Mouse (Mus musculus): ENCODE data around the gene Adgra3. TPM values are rescaled to one million over a fixed set of nuclear protein-coding genes. Genes with fewer than 3 reads are reported as not detected.

Adgra3 gene
- total and polyA plus RNA-seq, 3 experiments: not detected

GRCm38 (mm10) chr5:49974211-49974610 lies 84.6 kb downstream of the Adgra3 start:
- Histone ChIP-seq H3K36me3 (ENCODE audit: control insufficient read depth in 1 of 2, insufficient read depth in 2 of 2, low read length in 2 of 2) (no peaks in the 10 kb centered on the region), H3K9me3 (replicated peaks; ENCODE audit: insufficient read depth, low read length) (no peaks in the 10 kb centered on the region), H3K4me1 (ENCODE audit: control insufficient read depth in 1 of 2, insufficient read depth in 2 of 2, low read length in 2 of 2) (no peaks in the 10 kb centered on the region), H3K9ac (ENCODE audit: control insufficient read depth, low read depth, low read length, poor library complexity, severe bottlenecking) (no peak overlapping the region), H3K27me3 (ENCODE audit: control insufficient read depth in 1 of 2, insufficient read depth in 2 of 2, low read length in 2 of 2) (no peaks in the 10 kb centered on the region), H3K79me2 (ENCODE audit: control insufficient read depth, insufficient read depth, low read length, poor library complexity) (no peaks in the 10 kb centered on the region), H3K27ac (ENCODE audit: control insufficient read depth, low read depth, low read length) (no peak overlapping the region), H3K4me3 (ENCODE audit: control insufficient read depth in 1 of 2, insufficient read depth in 1 of 2, low read depth in 2 of 2, low read length in 2 of 2) (no peak overlapping the region)
- TF ChIP-seq BHLHE40 (IDR thresholded peaks at IDR 0.05; ENCODE audit: borderline replicate concordance, low read depth, low read length) (no peak), NRF1 (IDR thresholded peaks at IDR 0.05; ENCODE audit: insufficient read depth, low read depth, low read length, poor library complexity, severe bottlenecking) (no peak), TAL1 (IDR thresholded peaks at IDR 0.05; ENCODE audit: low read length) (no peak), MEF2A (IDR thresholded peaks at IDR 0.05; ENCODE audit: extremely low read depth, insufficient replicate concordance, low read depth, low read length, poor library complexity, severe bottlenecking) (no peak), POLR2A (IDR thresholded peaks at IDR 0.05; ENCODE audit: control insufficient read depth in 1 of 2, insufficient read depth in 1 of 2, low read depth in 1 of 2, low read length in 2 of 2, poor library complexity in 1 of 2) (no peak), JUND (IDR thresholded peaks at IDR 0.05; ENCODE audit: low read depth, low read length) (no peak), GABPA (IDR thresholded peaks at IDR 0.05; ENCODE audit: low read depth, low read length) (no peak), ZNF384 (IDR thresholded peaks at IDR 0.05; ENCODE audit: low read depth, low read length) (no peak)
- DNase-seq (ENCODE audit: low read depth, low spot score): no peak

GRCm38 (mm10) chr5:49969660-49970059 lies 89.1 kb downstream of the Adgra3 start:
- Histone ChIP-seq H3K9ac (ENCODE audit: control insufficient read depth, low read depth, low read length, poor library complexity, severe bottlenecking) (no peak overlapping the region), H3K4me1 (ENCODE audit: control insufficient read depth in 1 of 2, insufficient read depth in 2 of 2, low read length in 2 of 2) (no peaks in the 10 kb centered on the region), H3K27ac (ENCODE audit: control insufficient read depth, low read depth, low read length) (no peak overlapping the region), H3K4me3 (ENCODE audit: control insufficient read depth in 1 of 2, insufficient read depth in 1 of 2, low read depth in 2 of 2, low read length in 2 of 2) (no peak overlapping the region), H3K36me3 (ENCODE audit: control insufficient read depth in 1 of 2, insufficient read depth in 2 of 2, low read length in 2 of 2) (no peaks in the 10 kb centered on the region), H3K79me2 (ENCODE audit: control insufficient read depth, insufficient read depth, low read length, poor library complexity) (no peaks in the 10 kb centered on the region), H3K27me3 (ENCODE audit: control insufficient read depth in 1 of 2, insufficient read depth in 2 of 2, low read length in 2 of 2) (no peaks in the 10 kb centered on the region), H3K9me3 (replicated peaks; ENCODE audit: insufficient read depth, low read length) (no peaks in the 10 kb centered on the region)
- TF ChIP-seq SMC3 (IDR thresholded peaks at IDR 0.05; ENCODE audit: low read depth, low read length) (no peak), POLR2AphosphoS5 (IDR thresholded peaks at IDR 0.05; ENCODE audit: borderline replicate concordance, low read depth, low read length) (no peak), MYB (IDR thresholded peaks at IDR 0.05; ENCODE audit: low read depth, low read length) (no peak), NELFE (IDR thresholded peaks at IDR 0.05; ENCODE audit: low read depth, low read length) (no peak), ETS1 (IDR thresholded peaks at IDR 0.05; ENCODE audit: low read depth, low read length) (no peak), MYC (IDR thresholded peaks at IDR 0.05; ENCODE audit: low read depth, low read length) (no peak), MAX (IDR thresholded peaks at IDR 0.05; ENCODE audit: low read length) (no peak), CHD2 (IDR thresholded peaks at IDR 0.05; ENCODE audit: low read length) (no peak), ZC3H11A (IDR thresholded peaks at IDR 0.05; ENCODE audit: low read depth, low read length) (no peak), POLR2A (IDR thresholded peaks at IDR 0.05; ENCODE audit: control insufficient read depth in 1 of 2, insufficient read depth in 1 of 2, low read depth in 1 of 2, low read length in 2 of 2, poor library complexity in 1 of 2) (no peak), SIN3A (IDR thresholded peaks at IDR 0.05; ENCODE audit: low read length) (no peak), MAFK (IDR thresholded peaks at IDR 0.05; ENCODE audit: borderline replicate concordance, low read depth, low read length) (no peak), USF1 (IDR thresholded peaks at IDR 0.05; ENCODE audit: low read depth, low read length) (no peak)
- DNase-seq (ENCODE audit: low read depth, low spot score): no peak

All from MEL (cell line).